Mouse (Mus musculus): ENCODE measurements around the gene Armcx3. TPM values are rescaled to one million over a fixed set of nuclear protein-coding genes. Genes with fewer than 3 reads are reported as not detected.
"Not testable (repeated sequence)": the region's sequence is repeated elsewhere in the genome, so short reads cannot be mapped to it uniquely, and the experiment has no call there.

The Armcx3 gene
- 10 to 100 TPM; 18.1 to 20.0 (median 19.3) TPM for total RNA-seq (2022)

GRCm38 (mm10) chrX:134756434-134757292, at the start of gene Armcx3:
Gene Armcx3, plus strand, starts transcription at chrX:134756595.
- peak in 1 of 2 experiments; percentile 34 for DNase-seq (ENCODE audit: low spot score in 2 of 2)

DNA sequence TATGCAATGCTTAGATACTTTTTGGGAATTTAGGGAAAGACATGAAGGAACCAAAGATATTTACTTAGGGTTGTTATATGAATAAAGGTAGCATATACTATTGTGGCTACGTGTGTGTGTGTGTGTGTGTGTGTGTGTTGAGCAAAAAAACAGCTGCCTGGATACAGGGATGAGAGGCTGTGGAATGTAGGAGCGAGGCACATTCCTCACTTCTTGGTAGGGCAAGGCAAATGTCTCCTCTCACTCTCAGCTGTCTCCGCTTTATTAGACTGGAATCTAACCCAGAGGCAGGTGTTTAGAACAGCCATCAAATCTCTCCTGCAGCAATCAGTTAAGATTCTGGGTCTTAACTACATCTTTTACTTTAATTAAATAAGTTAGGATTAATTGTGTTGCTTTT, 39.5 kb upstream of the Armcx3 start:
- DNase-seq (ENCODE audit: low spot score in 2 of 2), result no peak

DNA sequence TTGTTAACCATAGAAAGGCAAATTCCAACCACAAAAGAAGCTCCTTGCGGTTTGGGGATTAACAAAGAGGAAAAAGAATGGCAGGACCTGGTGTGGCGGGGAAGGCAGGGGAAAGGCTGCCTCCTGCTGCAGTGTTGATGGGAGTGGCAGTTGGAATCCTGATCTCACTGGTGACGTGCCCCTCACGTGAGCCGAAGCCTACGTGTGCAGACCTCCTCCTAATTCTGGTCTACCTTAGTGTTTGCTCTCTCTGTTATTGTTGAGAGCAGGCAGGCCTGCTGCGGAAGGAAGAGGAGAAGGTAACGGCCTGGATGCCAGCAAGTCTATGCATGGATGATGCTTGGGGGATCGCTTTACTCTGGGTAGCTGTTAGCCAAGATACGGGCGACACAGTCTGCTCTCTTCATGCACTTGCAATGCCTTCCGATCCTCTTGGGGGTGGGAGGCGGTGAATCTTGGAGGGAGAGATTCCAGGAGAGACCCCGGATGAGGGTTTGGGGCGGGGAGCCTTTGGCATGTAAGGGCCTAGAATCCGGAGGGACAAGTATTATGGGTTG, 38.6 kb upstream of the Armcx3 start, which contains the start of gene Armcx1:
Gene Armcx1 (plus strand): TSS at position 212 of the 557 bp plus-strand sequence.
- DNase-seq (ENCODE audit: low spot score in 2 of 2), result no peak

DNA sequence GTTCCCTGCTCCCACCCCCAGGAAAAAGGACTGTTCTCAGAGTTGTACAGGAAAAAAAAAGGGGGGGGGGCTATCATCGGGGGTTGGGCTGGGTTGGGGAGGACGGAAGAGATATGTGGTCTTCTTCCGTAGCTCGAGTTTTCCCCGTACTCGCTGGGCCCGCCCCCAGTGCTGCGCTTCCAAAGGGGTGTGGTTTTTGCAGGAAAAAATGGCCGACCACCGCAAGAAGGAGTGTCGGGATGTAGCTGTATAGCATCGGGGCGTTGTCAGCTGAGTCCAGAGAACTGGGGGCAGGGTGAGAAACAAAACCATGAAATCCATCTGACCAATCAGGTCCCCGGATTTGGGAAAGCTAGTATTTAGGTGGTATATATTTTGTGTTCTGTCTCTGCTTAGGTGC, 37.9 kb upstream of the Armcx3 start:
- no peak for DNase-seq (ENCODE audit: low spot score in 2 of 2)

- not testable (repeated sequence) for DNase-seq (ENCODE audit: low spot score in 2 of 2)
These were observed 32.6 kb upstream of the Armcx3 start for GRCm38 (mm10) chrX:134723762-134724161.

GRCm38 (mm10) chrX:134729778-134730177, 26.6 kb upstream of the Armcx3 start:
- no peak for DNase-seq (ENCODE audit: low spot score in 2 of 2)

DNA sequence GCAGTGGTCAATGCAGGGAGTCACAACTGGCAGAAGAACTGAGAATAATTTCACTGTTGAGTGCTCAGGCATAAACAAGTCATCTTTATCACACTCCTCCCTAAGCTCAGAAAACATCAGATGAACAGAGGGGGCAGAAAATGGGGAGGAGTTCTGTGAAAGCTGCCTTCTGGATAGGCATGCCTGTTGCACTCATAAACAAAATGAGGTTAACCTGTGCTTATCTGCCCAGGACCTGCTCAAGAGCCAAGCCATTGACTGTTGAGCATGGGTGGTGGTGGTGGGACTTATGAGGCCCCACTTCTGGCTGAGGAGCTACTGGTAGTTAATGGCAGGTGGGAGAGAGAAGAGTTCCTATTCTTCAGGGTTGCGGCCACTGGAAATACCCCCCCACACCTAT, 18.6 kb upstream of the Armcx3 start:
- no peak for DNase-seq (ENCODE audit: low spot score in 2 of 2)

DNA sequence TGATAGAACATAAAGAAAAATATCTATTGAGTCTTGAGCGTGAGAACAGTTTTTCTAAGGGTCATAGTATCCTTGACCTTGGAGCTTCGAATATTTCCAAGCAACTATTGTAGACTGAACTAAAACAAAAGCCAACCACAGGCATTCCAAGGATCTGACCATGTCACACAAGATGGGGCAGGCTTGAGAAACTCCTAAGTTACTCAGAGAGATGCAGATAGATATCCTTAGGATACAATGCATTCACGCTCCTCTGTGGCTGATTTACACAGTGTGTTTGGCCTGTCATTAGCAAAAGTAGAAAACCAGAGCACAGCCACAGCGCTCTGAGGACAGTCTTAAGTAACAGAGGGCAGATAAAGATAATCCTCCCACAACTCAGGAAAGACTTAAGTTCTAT, 17.2 kb upstream of the Armcx3 start:
- no peak for DNase-seq (ENCODE audit: low spot score in 2 of 2)

DNA sequence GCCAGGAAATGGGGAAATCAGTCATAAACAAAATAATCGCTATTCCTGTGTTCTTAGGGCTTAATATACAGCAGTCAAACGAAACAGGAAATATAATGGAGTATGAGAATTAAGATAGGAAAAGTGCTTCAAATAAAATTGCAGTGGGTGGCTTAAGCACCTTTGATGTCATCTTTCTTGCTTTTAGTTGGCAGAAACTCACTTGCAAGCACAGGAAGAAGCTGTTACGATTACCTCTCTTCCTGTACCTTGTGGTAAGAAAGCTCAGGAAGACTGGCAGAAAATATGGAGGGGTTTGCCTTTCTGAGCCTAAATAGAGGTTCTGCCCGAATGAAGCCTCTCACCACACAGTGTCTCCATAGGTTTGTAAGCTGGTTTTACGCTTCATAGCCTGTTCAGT, 14.5 kb upstream of the Armcx3 start:
- no peak for DNase-seq (ENCODE audit: low spot score in 2 of 2)

DNA sequence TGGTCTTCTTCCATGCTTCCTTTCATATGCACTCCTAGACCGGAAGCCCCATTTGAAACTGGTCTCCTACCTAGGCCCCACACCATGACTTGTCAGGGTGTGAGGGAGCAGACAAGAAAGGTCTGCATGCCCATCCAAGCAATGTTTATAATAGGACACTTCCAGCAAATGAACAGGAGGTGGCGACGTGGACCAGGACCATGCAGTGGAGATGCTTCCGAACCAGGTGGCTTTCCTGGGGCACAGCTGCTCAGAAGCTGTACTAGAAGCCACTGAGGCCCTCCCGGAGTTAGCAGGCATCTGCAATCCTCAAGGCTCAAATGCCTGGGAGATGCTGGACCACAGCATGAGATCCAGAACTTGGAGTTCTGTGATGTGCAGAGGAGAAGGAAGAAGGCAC, 9.9 kb upstream of the Armcx3 start:
- DNase-seq (ENCODE audit: low spot score in 2 of 2), result no peak

- peak; percentile 46 to 55 for DNase-seq (ENCODE audit: low spot score in 2 of 2)
These were observed 5.4 kb upstream of the Armcx3 start, which contains the start of gene Armcx6 for GRCm38 (mm10) chrX:134750764-134751592. Gene Armcx6, minus strand, starts transcription at chrX:134751417.

DNA sequence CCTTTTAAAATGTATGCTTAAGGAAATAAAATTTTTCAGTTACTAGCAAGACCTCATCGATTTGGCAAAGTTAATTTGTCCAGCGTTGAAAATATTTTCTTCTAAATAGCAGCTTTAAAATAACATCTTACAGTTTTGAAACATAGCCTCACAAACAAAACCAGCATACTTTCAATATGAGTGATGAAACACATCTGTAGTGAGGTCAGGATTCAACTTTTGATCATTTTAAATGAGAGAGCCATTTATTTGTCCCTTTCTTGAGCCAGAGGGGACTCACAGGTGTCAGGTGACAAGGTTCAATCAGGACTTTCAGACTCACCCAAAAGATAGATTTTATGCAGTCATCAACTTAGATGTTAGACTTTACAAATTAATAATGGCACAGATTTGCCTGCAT, 4.5 kb upstream of the Armcx3 start:
- no peak for DNase-seq (ENCODE audit: low spot score in 2 of 2)

DNA sequence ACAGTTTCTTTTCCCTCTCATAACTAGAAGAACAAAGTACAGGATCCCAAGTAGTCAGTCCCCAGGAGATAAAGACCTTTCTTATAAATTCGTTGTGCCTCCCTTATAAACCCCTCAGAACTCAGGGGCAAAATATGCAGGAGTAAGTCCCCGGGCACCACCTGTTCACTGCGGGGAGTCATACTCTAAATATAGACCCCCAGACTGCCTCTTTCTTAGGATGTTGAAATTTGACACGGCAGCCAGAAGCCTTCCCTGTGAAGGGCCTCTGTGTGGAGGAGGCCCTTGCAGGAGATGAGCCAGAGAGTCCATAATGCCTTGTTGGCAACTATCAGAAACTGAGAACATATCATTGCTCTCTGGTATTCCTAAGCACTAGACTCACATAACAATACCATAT, 3.8 kb upstream of the Armcx3 start:
- peak in 1 of 2 experiments; percentile 25 for DNase-seq (ENCODE audit: low spot score in 2 of 2)

DNA sequence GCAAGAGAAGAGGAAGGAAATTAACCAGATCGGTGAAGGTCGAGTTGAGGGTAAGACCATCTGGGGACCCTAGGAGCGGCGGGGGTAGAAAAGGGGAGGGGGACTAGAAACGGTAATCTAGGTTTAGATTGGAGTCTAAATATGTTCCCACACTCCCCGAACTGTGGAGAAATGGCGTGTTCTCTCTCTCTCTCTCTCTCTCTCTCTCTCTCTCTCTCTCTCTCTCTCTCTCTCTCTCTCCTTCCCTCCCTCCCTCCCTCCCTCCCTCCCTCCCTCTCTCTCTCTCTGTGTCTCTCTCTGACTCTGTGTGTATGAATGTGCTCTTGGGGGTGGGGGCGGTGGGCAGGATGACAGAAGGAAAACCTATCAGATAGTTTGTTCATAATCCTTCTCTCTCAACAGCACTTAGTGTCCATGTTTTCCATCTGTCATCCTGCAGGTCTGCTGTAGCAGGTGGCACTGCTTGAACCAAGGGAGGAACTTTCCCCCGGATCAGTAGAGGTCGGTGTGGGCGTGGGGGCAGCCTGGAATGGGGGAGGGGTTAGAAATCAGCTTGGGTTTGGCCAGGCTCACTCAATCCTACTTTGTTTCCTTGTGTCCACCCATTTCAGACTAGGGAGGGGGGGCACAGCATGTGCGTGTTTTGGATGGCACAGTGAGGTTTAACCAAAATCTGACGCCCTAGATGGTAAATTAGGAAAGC, 1.0 kb downstream of the Armcx3 start:
- no peak for DNase-seq (ENCODE audit: low spot score in 2 of 2)

DNA sequence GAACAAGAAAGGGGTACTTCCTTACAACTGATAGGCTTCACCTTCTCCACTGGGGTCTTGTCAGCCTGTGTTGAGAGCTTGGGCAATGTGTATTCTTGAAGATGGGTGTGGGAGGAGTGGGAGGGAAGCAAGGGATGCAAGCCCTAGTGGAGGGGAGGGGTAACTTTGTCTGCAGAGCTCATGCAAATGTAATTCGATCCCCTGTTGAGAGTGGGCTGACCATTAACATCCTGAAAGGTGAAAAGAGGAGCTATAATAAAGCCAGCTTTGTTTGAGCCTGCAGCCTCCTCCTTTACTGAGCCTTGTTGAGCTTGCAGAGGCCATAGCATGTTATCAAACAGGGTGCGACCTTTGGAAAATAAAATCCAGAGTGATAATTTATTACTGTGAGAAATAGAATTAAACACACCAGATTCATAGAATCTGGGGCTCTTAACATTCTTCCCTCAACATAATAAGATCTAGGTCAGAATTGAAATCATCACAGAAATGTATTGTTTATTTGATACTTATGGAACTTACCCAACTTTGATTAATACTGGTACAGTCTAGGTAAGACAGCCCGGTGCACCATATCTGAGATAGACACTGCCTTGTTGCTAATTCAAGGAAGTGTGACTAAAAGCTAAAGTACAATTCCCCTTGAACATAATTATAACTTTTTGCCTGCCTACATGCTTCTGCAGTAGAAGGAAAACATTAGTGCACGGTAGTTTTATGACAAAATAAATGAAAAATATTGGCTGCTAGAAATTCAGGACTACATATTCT, 7.2 kb downstream of the Armcx3 start:
- DNase-seq (ENCODE audit: low spot score in 2 of 2), result not testable (repeated sequence)

GRCm38 (mm10) chrX:134787728-134788127, 31.3 kb downstream of the Armcx3 start:
- DNase-seq (ENCODE audit: low spot score in 2 of 2), result no peak

DNA sequence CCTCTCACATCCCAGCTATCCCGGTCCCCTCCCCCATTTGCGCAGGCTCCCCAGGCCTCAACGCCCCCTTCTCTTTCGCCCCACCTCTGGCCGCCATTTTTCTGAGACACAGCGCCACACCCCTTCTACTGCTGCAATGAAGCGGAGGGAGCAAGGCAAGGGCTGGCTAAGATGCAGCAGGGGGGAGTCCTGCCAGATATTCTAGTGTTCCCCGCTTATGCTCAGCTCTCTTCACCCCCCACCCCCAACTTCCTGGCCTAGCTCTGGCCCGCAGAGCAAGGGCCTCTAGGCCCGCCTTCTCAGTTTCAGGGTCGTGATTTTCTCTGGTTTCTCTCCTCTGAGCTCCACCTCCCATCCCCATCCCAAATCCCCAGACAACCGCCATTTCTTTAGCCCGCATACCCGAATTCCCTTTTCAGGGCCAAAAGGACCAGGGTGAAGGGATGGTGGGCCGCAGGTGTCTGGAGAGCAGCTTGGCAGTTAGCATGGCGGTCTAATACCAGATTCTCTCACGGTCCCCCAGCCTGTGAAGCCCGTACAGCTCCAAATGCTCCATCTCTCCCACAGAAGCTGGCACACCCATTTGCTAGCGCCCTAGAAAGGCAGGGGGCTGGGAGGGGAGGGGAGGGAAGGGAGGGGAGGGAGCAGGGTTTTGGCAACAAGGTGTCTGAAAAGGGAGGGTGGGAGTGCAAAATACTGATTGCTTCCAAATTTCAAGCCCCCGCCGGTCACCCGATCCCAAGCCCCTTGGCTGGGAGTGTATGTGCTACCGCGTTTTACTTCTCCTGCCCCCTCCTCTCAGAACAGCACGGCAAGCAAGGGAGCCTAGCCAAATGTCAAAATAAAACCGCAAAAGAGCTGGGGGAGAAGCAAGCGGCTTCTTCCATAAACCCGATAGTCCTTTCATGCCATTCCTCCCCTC, 51.7 kb downstream of the Armcx3 start:
- no peak for DNase-seq (ENCODE audit: low spot score in 2 of 2)

- no peak for DNase-seq (ENCODE audit: low spot score in 2 of 2)
These were observed 52.4 kb downstream of the Armcx3 start, which contains the start of gene Armcx2 for GRCm38 (mm10) chrX:134808755-134809224. Gene Armcx2, minus strand, starts transcription at chrX:134809221.
